Mouse (Mus musculus): ENCODE data around the gene Esam.

DNA sequence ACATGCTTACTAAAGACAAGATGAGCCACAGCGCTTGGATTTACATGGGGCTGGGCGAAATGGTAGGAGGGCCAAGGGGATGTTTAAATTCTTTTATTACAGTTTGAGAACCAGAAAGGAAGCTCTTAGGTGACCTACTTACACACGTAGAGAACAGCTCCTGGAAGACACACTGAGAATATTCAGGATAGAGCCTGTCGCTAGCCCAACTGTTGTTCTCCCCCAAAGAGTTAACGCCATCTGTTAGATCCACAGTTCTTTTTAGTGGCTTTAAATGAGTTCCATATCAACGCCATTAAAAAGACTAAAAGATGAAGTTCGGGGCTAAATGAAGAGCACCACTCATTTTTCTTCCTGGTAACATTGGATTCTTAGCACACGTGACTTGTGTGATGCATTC, 8.9 kb upstream of the Esam start:
- TF ChIP-seq POLR2A (IDR thresholded peaks at IDR 0.05; ENCODE audit: low read depth, low read length) (no peak), CTCF (IDR thresholded peaks at IDR 0.05; ENCODE audit: extremely low read depth, insufficient read length, insufficient replicate concordance, low read depth, low read length) (no peak)
